Mouse (Mus musculus): ENCODE measurements around the gene Pawr. TPM values are rescaled to one million over a fixed set of nuclear protein-coding genes. Genes with fewer than 3 reads are reported as not detected.
A peak's percentile ranks its signal among the peaks of the same experiment; 100 is the strongest.
"Not testable (repeated sequence)": the region's sequence is repeated elsewhere in the genome, so short reads cannot be mapped to it uniquely, and the experiment has no call there.

Gene Pawr
- total RNA-seq, 2 experiments from 2014 or later: 10.7 to 13.0 TPM

DNA sequence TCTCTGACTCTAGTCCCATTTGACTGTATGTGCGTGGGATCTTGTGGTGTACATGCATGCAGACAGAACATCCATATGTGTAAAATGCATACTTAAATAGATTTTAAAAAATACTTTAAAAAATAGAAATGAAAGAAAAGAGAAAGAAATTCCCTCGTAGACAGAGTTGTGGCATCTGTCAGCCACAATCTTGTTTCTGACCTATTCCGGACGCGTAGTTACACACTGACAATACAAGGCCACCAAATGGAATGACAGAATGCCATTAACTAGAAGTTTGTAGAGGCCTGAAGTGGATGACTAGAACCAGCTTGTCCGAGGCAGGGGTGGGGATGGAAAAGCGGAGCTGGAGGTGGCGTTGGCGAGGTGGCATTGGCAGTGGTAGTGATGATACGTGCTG lies 60.2 kb downstream of the Pawr start:
- no peak for DNase-seq

DNA sequence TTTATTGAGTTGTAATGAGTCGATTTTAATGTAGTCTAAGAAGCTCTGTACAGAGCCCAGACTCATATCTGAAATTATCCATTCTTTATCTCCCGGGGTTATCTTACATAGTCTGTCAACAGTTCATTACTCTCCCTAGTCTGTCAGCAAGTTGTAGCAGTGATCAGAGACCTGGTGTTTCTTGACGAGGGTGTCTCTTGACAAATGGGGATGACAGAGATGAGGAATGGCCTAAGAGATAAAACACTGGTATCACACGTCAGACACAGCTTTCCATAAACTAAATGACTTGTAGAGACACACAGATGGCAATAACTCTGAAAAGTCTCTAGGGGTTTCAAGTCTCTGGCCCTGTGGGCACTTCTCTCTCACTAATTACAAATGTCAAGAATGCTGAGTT lies 62.4 kb downstream of the Pawr start:
- no peak for DNase-seq

DNA sequence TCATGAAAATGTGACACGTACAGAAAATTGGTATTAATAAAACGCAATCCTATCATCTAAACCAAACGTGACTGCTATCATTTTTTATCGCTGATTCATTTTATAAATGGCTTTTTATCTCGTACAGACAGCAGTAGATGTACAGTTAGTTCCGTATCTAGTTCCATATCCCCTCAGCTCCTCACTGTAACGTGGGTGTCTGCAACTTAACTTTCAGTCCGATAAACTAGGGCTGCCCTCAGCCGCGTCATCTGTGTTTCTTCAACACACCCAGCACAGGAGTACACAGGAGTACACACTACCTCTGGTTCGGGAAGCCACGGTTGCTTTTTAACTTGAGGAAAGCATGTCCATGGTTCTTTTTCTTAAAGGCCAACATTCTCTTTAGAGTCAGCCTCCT lies 63.3 kb downstream of the Pawr start:
- DNase-seq: no peak

DNA sequence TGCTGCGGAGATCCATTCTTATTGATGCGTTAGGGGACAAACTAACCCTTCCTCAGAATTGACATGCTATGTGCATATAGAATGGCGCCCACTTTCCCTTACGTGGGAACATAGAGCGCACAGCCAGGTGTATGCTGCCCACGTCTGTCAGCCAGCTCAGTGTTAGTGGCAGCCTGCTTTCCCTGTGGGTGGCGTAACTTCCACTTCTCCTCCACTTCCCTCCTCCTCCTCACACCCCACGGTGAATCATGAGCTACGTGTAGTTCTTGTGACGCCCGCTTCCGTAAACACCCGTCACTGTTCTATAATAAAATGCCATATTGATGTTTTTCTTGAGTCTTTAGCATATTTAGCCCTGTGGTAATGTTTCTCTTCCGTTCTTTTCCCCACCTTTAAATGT lies 63.7 kb downstream of the Pawr start:
- no peak for DNase-seq

DNA sequence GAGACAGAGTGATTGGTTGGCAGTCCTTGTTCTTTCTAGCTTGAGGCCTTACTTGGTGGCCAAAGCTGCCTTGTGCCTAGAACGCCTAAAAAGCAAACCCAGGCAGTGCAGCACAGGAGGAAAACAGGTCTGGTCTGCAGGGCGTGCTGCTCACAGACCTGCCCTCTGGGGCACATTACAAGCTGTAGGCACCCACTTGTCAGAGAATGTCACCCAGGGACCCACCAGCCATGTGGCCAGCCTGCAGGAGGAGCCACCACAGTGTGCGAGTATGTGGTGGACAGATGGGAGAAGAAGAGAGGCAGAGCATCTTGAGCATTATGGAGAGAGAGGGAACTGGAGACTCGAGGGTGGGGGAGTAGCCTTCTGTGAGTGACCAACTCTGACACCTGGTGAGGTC lies 70.8 kb downstream of the Pawr start:
- DNase-seq: no peak

DNA sequence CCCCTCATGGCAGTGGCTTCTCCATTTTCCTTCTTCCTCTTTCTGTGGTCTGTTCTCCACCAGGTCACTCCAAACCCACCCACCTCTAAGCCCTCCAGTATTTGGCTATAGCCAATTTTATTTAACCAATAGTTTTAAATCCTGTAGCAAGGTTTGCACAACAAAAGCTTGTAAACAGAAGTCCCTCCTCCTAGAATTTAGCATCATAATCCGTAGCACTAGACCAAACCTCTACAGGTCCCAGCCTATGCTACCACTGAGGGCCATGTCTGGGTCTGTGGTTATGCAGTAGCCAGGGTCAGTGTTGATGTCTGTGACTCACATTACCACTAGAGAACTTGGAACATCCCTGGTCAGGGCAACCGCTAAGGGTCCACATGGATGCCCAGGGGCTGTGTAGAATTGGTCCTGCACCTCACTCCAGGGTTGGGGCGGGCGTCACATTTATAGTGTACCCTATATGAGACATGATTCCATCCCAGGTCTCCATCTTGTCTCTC lies 71.5 kb downstream of the Pawr start:
- DNase-seq: no peak

DNA sequence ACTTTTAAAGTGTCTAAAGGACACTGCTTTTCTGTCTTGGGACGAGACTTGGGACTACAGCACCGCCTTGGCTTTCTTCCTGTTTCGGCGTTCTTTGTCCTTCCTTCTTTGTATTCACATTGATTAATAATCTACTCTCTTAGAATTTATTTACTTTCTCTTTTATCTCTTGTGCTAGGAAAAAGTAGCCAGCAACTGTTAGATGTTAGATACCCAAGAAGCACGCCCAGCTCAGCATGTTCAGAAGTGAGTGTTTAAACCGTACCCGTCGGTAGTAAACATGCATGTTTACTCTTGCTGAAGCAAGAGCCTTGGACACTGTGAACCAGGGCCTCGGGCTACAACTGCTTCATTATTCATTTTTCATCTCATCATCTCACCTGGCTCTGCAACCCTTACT lies 72.2 kb downstream of the Pawr start:
- DNase-seq: no peak

DNA sequence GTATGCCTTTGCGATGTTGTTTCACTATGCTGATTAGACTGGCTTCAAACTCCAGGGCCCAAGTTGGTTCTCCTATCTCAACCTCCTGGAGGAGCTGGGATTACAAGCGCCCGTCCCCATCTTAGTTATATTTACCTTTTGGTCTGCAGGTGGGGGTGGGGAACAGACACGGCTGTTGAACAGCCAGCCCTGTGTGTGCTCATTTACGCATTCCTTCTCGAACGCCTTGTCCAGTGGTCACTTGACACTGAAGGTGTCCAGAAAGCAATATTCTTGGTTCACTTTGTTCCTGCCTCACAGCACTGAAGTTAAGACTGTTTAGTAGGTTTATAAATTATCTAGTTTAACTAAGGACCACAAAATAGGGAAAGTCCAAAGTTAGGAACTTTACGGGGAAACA lies 73.2 kb downstream of the Pawr start:
- DNase-seq: no peak

DNA sequence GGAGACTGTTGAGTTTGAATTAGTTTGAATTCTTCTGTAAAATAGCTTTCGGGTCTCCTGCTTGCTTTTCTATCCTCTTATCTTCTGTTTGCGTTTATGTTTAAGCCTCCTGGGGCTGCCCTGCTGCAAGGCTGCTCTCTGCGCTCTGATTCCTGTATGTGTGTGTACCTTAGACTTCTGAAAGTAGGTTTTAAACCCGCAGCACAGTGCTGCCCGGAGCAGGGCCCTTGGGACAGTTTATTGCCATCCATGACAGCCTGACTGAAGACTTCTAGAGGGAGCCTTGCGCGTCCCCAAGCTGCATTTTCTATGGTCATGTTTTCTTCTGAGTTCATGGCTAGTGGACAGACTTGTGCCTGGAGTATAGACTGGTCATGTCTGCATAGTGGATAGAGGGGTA lies 74.0 kb downstream of the Pawr start:
- DNase-seq: no peak

DNA sequence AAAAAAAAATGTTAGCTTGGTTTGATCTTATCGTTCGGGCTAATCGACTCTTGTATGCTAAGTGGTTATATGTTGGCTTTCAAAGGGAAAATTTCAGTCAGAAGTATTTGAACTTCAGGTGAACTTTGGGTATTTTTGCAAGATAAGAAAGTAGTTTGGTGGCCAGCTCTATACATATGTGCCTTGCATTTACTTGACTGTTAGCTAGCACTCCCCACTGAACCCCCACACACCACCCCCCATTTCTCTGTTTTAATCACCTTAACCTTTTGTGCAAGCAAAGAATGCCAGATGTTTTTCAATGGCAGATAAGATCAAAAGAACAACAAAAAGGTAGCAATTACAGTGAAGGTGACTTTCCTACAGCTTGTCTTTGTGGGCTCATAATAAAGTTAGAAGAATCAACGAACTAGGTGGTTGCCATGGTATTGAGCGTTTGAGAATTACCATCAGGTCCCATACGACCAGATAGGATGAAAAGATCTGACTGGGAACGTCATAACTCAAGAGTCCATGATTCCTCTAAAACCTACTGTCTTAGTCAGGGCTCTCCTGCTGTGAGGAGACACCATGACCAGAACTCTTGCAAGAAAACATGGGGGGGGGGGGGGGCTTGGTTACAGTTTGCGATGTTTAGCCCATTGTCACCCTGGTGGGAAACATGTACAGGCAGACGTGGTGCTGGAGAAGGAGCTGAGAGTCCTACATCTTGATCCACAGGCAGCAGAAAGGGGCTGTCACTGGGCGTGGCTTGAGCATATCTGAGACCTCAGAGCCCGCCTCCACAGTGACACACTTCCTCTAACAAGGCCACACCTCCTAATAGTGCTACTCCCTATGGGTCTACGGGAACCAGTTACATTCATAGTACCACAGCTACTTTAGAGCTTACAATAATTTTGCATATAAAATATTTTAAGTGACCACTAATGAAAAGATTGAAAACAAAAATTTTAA lies 75.2 kb downstream of the Pawr start:
- no peak for DNase-seq

DNA sequence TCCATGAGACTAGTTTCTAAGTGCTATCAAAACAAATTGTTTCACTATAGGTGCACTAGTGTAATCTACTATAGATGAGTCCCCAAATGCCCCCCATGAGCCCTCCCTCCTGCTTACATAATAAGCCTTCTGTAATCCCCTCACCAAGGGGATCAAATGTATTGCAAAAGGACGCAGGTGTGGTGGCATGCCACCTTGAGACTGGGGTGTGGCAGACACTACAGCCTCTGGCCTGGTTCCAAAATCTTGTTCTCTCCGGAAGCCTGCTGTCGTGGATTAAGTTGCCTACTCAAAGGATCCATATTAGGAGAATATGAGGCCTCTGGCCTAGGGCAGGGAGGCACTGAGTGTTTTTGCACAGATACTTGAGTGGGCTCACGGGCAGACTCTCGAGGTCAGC lies 76.1 kb downstream of the Pawr start:
- no peak for DNase-seq

DNA sequence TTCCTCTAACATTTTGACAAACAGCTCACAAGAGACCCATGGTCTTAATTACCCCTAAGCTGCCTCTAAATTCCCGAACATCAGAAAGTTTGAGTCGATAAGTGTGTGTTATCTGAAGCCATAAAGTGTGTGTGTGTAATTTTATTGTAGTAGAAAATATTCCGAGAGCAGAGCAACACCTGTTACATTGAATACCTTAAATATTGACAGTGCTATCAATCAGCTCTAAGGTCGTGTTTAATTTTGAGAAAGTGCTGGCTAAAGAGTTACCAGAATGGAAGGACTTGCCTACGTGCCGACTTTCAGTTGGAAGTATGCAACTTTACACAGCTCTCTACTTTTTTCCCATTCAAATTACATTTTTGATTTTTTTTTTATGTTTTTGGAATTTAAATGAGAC lies 76.5 kb downstream of the Pawr start:
- DNase-seq: no peak

DNA sequence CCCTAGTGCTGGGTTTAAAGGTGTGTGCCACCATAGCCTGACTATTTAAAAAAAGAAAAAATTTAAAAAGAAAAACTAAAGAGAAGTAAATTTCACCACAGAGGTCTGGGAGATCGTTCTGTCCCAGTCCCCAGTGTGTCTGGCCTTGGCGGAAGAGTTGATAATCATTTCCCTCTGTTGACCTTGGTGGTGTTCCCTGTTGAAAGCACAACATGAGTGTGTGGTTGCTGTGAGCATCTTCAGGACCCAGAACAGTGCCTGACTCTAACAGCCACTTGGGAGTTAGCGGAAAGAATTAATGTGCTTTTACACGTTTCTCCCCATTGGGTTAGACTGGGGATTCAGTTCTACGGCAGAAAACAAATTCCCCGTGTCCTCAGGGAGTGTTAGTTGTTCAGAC lies 77.1 kb downstream of the Pawr start:
- DNase-seq: peak; percentile 16 to 31

DNA sequence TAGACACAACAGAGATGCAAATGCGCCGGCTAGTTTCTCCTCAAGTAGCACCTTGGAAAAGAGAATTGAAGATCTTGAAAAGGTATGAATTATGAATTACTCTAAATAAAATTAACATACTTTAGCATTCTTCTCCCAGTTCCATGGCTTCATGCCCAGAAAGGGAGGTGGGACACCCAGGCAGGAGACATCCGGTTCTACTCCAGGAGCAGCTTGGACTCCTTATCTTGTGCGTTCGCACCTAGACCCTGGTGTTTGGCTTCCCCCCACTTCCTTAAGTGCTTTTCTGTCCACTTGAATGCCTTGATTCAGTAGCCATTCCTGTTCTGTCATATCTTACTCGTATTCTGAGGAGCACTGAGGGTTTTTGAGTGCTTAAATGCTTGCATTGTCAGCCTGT lies 77.6 kb downstream of the Pawr start:
- DNase-seq: no peak

DNA sequence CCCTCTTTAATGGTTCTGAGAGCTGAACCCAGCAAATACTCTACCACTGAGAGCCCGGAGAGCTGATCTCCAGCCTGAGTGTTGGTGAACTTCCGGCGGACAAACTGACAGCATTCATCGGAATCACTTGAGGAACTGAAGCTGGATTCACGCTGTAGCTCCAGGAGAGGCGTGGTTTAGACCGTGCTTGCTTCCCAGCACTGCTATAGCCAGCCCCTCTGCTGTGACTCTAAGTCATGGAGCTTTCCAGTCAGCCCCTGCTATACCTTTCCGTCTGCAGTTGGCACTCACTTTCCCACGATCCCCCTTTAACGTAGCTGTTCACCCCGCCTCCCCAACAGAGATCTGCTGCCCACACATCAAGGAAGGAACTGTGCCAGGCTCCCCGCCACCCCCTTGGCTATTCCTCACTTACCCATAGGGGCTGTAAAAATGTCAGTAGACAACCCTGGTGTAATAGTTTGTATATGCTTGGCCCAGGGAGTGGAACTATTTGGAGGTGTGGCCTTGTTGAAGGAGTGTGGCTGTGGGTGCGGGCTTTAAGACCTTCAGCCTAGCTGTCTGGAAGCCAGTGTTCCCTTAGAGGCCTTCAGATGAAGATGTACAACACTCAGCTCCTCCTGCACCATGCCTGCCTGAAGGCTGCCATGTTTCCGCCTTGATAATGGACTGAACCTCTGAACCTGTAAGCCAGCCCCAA lies 83.2 kb downstream of the Pawr start:
- DNase-seq: no peak

DNA sequence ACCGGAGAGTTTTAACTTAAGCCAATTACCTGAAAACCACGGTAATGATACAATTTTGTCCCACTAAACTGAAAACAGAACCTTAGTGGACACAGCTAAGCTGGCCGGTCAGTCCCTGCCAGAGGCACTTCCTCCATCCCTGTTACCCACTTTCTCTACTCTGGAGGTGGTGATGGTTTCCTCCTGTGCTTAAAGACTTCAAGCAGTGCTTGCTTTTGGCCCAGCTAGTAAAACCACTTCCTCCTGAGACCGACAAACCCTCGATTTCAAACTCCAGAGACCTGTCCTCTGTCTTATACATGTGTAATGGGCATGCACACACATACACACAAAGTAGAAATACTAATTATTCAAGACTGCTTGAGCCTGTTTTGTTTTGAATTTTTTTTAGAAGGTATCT lies 85.5 kb downstream of the Pawr start:
- DNase-seq: no peak

DNA sequence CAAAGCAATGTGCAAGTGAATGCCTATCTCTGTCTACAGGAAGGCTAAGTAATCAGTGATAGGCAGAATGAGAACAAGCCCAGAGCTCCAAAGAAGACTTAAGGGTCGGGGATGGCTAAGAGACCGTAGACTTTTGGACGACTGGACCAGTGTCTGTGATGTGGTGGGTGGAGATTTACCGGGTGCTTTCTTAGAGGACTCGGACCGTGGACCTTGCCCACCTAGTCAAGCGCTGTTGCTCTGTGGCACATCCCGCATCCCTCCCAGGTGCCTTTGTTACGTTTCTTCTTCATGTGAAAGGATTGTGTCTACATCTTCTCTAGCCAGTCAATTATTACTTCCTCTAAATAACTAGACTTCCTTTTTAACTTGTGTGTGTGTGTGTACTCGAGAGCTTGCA lies 98.6 kb downstream of the Pawr start:
- no peak for DNase-seq

DNA sequence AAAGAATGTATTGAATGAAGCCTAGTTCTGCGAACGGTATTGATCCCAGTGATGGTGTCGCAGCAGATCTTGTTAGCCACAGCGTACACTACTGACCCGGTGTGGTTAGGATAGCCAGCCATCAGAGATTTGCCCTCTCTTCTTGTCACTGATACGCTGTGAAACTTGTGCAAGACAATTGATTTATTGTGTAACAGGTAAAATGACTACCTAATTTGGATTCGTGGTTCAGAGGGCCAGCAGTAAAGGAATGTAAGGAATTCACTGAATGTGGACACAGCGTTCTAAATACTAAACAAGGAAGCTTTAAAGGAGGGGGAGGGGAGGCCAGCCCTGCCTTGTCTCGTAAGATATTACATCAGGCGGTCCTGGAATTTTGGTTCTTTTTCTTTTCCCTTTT lies 100.3 kb downstream of the Pawr start:
- DNase-seq: no peak

DNA sequence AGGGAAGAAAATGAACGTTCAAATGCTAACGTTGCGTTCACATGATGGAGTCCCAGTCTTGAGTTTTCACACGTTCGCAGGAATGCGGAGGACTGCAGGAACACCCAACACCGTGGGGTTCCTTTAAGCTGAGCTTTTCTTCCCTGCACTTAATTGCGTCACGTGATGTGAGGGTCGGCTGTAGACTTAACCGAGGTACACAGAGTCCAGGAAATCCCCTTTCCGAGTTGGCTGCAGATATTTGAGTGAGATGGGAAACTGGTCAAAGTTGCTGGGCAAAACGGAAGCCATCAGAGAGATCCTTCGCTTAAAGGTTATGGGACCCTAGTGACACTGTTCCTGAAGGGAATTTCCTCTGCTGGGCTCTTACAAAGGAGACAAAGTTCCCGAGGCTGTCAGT lies 102.1 kb downstream of the Pawr start:
- DNase-seq: no peak

DNA sequence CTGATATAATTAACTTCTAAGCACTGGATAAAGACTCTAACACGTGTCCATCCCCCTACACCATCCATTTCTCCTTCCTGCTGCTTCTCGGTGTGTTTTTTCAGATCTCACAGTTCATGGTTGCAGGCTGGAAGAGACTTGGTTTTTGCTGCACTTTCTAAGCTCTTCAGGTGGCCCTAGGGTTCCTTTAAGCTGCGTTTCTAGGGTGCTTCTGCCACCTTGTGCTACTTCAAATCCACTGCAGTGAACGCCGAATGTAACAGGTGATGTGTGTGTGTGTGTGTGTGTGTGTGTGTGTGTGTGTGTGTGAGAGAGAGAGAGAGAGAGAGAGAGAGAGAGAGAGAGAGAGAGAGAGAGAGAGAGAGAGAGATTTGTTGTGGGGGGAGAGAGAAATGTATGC lies 103.7 kb downstream of the Pawr start:
- DNase-seq: no peak

DNA sequence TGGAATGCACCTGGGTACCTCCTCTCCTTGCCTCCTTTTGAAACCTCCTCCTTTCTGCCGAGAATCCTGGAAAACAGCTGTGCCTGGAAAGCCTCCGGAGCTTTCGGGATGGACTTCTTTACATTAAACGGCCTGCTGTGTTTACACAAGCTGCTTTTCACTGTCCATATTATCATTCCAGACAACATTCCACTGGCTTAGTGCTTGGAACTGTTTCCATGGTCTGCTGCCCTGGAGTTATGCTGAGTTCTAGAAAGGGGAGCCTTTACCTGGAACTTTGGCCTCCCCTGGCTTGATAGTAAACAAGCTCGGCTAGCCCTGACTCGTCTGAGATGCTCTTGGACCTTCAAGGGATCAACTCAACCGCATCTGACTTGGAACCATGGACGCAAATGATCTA lies 104.4 kb downstream of the Pawr start:
- DNase-seq: no peak

DNA sequence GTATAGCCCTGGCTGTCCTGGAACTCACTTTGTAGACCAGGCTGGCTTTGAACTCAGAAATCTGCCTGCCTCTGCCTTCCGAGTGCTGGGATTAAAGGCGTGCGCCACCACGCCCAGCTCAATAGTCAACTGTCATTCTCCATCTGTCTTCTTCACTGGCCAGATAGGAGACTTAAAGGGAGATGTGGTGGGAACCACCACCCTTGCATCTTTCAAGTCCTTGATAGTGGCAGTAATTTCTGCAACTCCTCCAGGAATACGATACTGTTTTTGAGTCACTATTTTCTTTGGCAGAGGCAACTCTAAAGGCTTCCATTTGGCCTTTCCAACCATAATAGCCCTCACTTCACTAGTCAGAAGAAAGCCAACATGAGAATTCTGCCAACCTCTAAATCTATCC lies 108.3 kb downstream of the Pawr start:
- DNase-seq: not testable (repeated sequence)
